Mouse (Mus musculus): ENCODE measurements at regions not wholly inside any gene's neighbourhood (a gene's known extent, or its start where the extent isn't known, plus 50 kb on each side); places are given as distances from the start of the nearest gene placed in this dataset.

GRCm38 (mm10) chr15:97464737-97465136 is 217.7 kb upstream of the Amigo2 start:
- no peak overlapping the region for H3K27ac ChIP-seq
- no peak overlapping the region for H3K9ac ChIP-seq (replicated peaks)
- DNase-seq (ENCODE audit: low read depth in 3 of 3, low spot score in 3 of 3) (no peak), ATAC-seq (ENCODE audit: insufficient read depth) (no peak)
- WGBS (ENCODE audit: insufficient replicate concordance), result 70% methylated on average over 9 of the region's 9 CpGs
- no peak for TF ChIP-seq CTCF (IDR thresholded peaks at IDR 0.05; ENCODE audit: low read depth)
- TF ChIP-seq EP300 (IDR thresholded peaks at IDR 0.05; ENCODE audit: low read depth), result no peak
- no peak overlapping the region for H3K4me2 ChIP-seq (ENCODE audit: low read depth)
- no peaks in the 10 kb centered on the region; a peak in 1 of 4 replicates for H3K4me1 ChIP-seq (replicated peaks; ENCODE audit: control insufficient read depth in 2 of 2, insufficient read depth in 2 of 2, low read length in 1 of 2)
- H3K4me3 ChIP-seq (ENCODE audit: insufficient read depth in 1 of 2, low read depth in 2 of 2, low read length in 2 of 2), result no peak overlapping the region
- H3K9me3 ChIP-seq (ENCODE audit: control insufficient read depth, low read length), result no peaks in the 10 kb centered on the region
- no peaks in the 10 kb centered on the region for H3K36me3 ChIP-seq (replicated peaks; ENCODE audit: control insufficient read depth, insufficient read depth, low read depth)
- no peaks in the 10 kb centered on the region for H3K27me3 ChIP-seq (ENCODE audit: control insufficient read depth, insufficient read depth, low read length)

DNA sequence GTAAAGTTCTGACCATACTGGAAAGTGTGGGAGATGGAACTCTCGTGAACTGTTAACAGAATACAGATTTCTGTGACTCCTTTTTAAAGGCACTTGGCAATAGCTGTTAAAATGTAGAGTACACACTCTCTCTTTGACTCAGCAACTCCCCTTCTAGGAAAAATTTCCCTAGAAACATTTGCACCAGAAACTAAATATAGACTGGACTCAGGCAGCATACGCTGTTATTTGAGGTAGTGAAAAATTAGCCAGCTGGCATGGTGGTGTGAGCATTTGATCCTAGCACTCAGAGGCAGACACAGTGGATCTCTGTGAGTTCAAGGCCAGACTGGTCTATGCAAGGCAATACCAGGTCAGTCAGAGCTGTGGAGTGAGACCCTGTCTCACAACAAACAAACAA is 215.5 kb upstream of the Amigo2 start:
- Histone ChIP-seq H3K4me1 (replicated peaks; ENCODE audit: control insufficient read depth in 2 of 2, insufficient read depth in 2 of 2, low read length in 1 of 2) (peaks cover 0 to 3% of the 10 kb centered on the region in 2 experiments; a peak in 1 of 4 replicates), H3K27me3 (ENCODE audit: control insufficient read depth, insufficient read depth, low read length) (no peaks in the 10 kb centered on the region), H3K4me2 (ENCODE audit: low read depth) (no peak overlapping the region), H3K36me3 (replicated peaks; ENCODE audit: control insufficient read depth, insufficient read depth, low read depth) (no peaks in the 10 kb centered on the region), H3K4me3 (ENCODE audit: insufficient read depth in 1 of 2, low read depth in 2 of 2, low read length in 2 of 2) (no peak overlapping the region), H3K27ac (no peak overlapping the region), H3K9me3 (ENCODE audit: control insufficient read depth, low read length) (no peaks in the 10 kb centered on the region), H3K9ac (replicated peaks) (no peak overlapping the region)
- ATAC-seq (ENCODE audit: insufficient read depth) (no peak), DNase-seq (ENCODE audit: low read depth in 3 of 3, low spot score in 3 of 3) (no peak)
- TF ChIP-seq EP300 (IDR thresholded peaks at IDR 0.05; ENCODE audit: low read depth), result no peak
- 63% methylated on average over 2 of the region's 2 CpGs for WGBS (ENCODE audit: insufficient replicate concordance)

DNA sequence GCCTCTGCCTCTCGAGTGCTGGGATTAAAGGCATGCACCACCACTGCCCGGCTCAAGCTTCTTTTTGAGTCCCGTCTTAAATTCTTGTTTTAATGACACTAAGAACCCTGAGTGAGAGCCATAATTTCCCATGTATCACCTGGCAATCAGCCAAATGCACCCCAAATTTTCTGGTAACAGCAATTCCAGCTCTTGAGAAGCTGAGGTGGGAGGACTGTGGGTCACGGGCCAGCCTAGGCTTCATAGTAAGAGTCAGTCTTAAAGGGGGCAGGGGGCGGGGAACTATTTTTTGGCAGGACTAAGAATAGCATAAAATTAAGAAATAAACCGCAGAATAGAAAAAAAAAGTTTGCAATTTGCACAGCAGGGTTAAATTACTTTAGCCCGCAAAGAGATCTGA is 214.9 kb upstream of the Amigo2 start:
- Histone ChIP-seq H3K36me3 (replicated peaks; ENCODE audit: control insufficient read depth, insufficient read depth, low read depth) (no peaks in the 10 kb centered on the region), H3K27ac (no peak overlapping the region), H3K9ac (replicated peaks) (no peak overlapping the region), H3K4me1 (replicated peaks; ENCODE audit: control insufficient read depth in 2 of 2, insufficient read depth in 2 of 2, low read length in 1 of 2) (peaks cover 0 to 3% of the 10 kb centered on the region in 2 experiments; a peak in 1 of 4 replicates), H3K4me3 (ENCODE audit: insufficient read depth in 1 of 2, low read depth in 2 of 2, low read length in 2 of 2) (no peak overlapping the region), H3K27me3 (ENCODE audit: control insufficient read depth, insufficient read depth, low read length) (no peaks in the 10 kb centered on the region), H3K4me2 (ENCODE audit: low read depth) (no peak overlapping the region), H3K9me3 (ENCODE audit: control insufficient read depth, low read length) (no peaks in the 10 kb centered on the region)
- WGBS (ENCODE audit: insufficient replicate concordance), result 77% methylated on average over 7 of the region's 7 CpGs
- ATAC-seq (ENCODE audit: insufficient read depth), result no peak
- TF ChIP-seq EP300 (IDR thresholded peaks at IDR 0.05; ENCODE audit: low read depth) (no peak), CTCF (IDR thresholded peaks at IDR 0.05; ENCODE audit: low read depth) (no peak)
- no peak for DNase-seq (ENCODE audit: low read depth in 3 of 3, low spot score in 3 of 3)

GRCm38 (mm10) chr15:97461060-97461459 is 214.0 kb upstream of the Amigo2 start:
- DNase-seq (ENCODE audit: low read depth in 3 of 3, low spot score in 3 of 3), result no peak
- Histone ChIP-seq H3K4me1 (replicated peaks; ENCODE audit: control insufficient read depth in 2 of 2, insufficient read depth in 2 of 2, low read length in 1 of 2) (peaks cover 0 to 3% of the 10 kb centered on the region in 2 experiments; a peak in 1 of 4 replicates), H3K4me3 (ENCODE audit: insufficient read depth in 1 of 2, low read depth in 2 of 2, low read length in 2 of 2) (no peak overlapping the region), H3K4me2 (ENCODE audit: low read depth) (no peak overlapping the region), H3K36me3 (replicated peaks; ENCODE audit: control insufficient read depth, insufficient read depth, low read depth) (no peaks in the 10 kb centered on the region), H3K27me3 (ENCODE audit: control insufficient read depth, insufficient read depth, low read length) (no peaks in the 10 kb centered on the region), H3K9ac (replicated peaks) (no peak overlapping the region), H3K9me3 (ENCODE audit: control insufficient read depth, low read length) (no peaks in the 10 kb centered on the region), H3K27ac (no peak overlapping the region)
- TF ChIP-seq CTCF (IDR thresholded peaks at IDR 0.05; ENCODE audit: low read depth) (no peak), EP300 (IDR thresholded peaks at IDR 0.05; ENCODE audit: low read depth) (no peak)
- no peak for ATAC-seq (ENCODE audit: insufficient read depth)
- WGBS (ENCODE audit: insufficient replicate concordance), result 60% methylated on average over 7 of the region's 7 CpGs

- Histone ChIP-seq H3K4me1 (replicated peaks; ENCODE audit: control insufficient read depth in 2 of 2, insufficient read depth in 2 of 2, low read length in 1 of 2) (peaks cover 0 to 3% of the 10 kb centered on the region in 2 experiments; a peak in 1 of 4 replicates), H3K4me3 (ENCODE audit: insufficient read depth in 1 of 2, low read depth in 2 of 2, low read length in 2 of 2) (no peak overlapping the region), H3K4me2 (ENCODE audit: low read depth) (no peak overlapping the region), H3K36me3 (replicated peaks; ENCODE audit: control insufficient read depth, insufficient read depth, low read depth) (no peaks in the 10 kb centered on the region), H3K9me3 (ENCODE audit: control insufficient read depth, low read length) (no peaks in the 10 kb centered on the region), H3K9ac (replicated peaks) (no peak overlapping the region), H3K27ac (no peak overlapping the region), H3K27me3 (ENCODE audit: control insufficient read depth, insufficient read depth, low read length) (no peaks in the 10 kb centered on the region)
- TF ChIP-seq EP300 (IDR thresholded peaks at IDR 0.05; ENCODE audit: low read depth) (no peak), CTCF (IDR thresholded peaks at IDR 0.05; ENCODE audit: low read depth) (no peak)
- no peak for ATAC-seq (ENCODE audit: insufficient read depth)
- DNase-seq (ENCODE audit: low read depth in 3 of 3, low spot score in 3 of 3), result no peak
- 75% methylated on average over 7 of the region's 7 CpGs for WGBS (ENCODE audit: insufficient replicate concordance)
Measured at GRCm38 (mm10) chr15:97460360-97460719, 213.3 kb upstream of the Amigo2 start.

Measured in liver, embryonic 14.5 days (tissue).